Mouse (Mus musculus) ES-E14 (cell line): ENCODE data around the gene Hoxc5. TPM values are rescaled to one million over a fixed set of nuclear protein-coding genes. Genes with fewer than 3 reads are reported as not detected.

Experiments used
- DNase-seq: peaks from one replicate; pipeline ENCODE4 v3.0.0-alpha.2; 2013; ENCODE audit warnings: low read depth, low spot score
- H3K27ac ChIP-seq: 2 replicates; pipeline ENCODE4 v1.5.1; 2012; ENCODE audit warnings: low read depth, mild to moderate bottlenecking, low read length, moderate library complexity, mixed read lengths; ENCODE audit not compliant: poor library complexity, insufficient read depth, severe bottlenecking
- H3K36me3 ChIP-seq: 2 replicates; pipeline ENCODE4 v1.6.1; 2012; ENCODE audit warnings: mild to moderate bottlenecking, low read length, moderate library complexity, mixed read lengths; ENCODE audit not compliant: control insufficient read depth, poor library complexity, insufficient read depth, severe bottlenecking
- H3K4me1 ChIP-seq, 2 experiments: fragments of 150-350 bp in 1 of 2; sonication (generic) in 1 of 2; 2 replicates each; pipeline ENCODE4 v1.6.1; 2012; ENCODE audit warnings: low read length in 2 of 2, mild to moderate bottlenecking in 1 of 2, mixed read lengths in 1 of 2; ENCODE audit not compliant: control insufficient read depth in 2 of 2, insufficient read depth in 2 of 2, poor library complexity in 1 of 2
- H3K4me3 ChIP-seq, 2 experiments: fragments of 150-350 bp in 1 of 2; sonication (generic) in 1 of 2; 2 replicates each; pipeline ENCODE4 v1.5.1; 2012; ENCODE audit warnings: low read length in 2 of 2, low read depth in 1 of 2, mild to moderate bottlenecking in 1 of 2, mixed read lengths in 1 of 2; ENCODE audit not compliant: insufficient read depth in 1 of 2, poor library complexity in 1 of 2, severe bottlenecking in 1 of 2
- H3K9ac ChIP-seq: 2 replicates; pipeline ENCODE4 v1.6.1; 2012; ENCODE audit warnings: low read depth, mild to moderate bottlenecking, low read length, mixed read lengths; ENCODE audit not compliant: poor library complexity, insufficient read depth, severe bottlenecking
- H3K9me3 ChIP-seq: fragments of 150-350 bp; sonication (generic); 2 replicates; pipeline ENCODE4 v1.6.1; 2012; ENCODE audit warnings: low read depth, mild to moderate bottlenecking, low read length; ENCODE audit not compliant: control insufficient read depth, insufficient read depth
- CHD2 ChIP-seq: IDR thresholded peaks from 2 replicates; pipeline ENCODE4 v1.6.1; 2014; ENCODE audit warnings: mild to moderate bottlenecking, low read depth, low read length, inconsistent platforms
- HCFC1 ChIP-seq: IDR thresholded peaks from 2 replicates; pipeline ENCODE4 v1.6.1; 2012; ENCODE audit warnings: low read length, inconsistent platforms, borderline replicate concordance; ENCODE audit not compliant: insufficient read depth
- MAFK ChIP-seq: IDR thresholded peaks from 2 replicates; pipeline ENCODE4 v1.6.1; 2014; ENCODE audit warnings: mild to moderate bottlenecking, low read depth, low read length, inconsistent platforms; ENCODE audit not compliant: insufficient read depth
- ZC3H11A ChIP-seq: IDR thresholded peaks from 2 replicates; pipeline ENCODE4 v1.6.1; 2012; ENCODE audit warnings: low read depth, mild to moderate bottlenecking, inconsistent platforms, low read length, borderline replicate concordance
- ZNF384 ChIP-seq: IDR thresholded peaks from 2 replicates; pipeline ENCODE4 v1.6.1; 2012; ENCODE audit warnings: low read depth, low read length, inconsistent platforms
- in situ Hi-C, 2 experiments: fragments of 600-800 bp; cut with MboI; formaldehyde crosslinking; loops; one replicate each; pipeline ENCODE4 v1.15.1; 2025; ENCODE audit warnings: low sequenced_read_pairs in 2 of 2, inconsistent platforms in 1 of 2; ENCODE audit not compliant: unreplicated experiment in 2 of 2
- total RNA-seq: library from RNA; depleted of rRNA; stranded (reverse); fragments of 300-350 nt; gene quantifications from 2 replicates; pipeline ENCODE4 v1.2.3, GENCODE M21; 2012

Gene Hoxc5
- total RNA-seq, 1 experiment: 0.22 TPM

DNA sequence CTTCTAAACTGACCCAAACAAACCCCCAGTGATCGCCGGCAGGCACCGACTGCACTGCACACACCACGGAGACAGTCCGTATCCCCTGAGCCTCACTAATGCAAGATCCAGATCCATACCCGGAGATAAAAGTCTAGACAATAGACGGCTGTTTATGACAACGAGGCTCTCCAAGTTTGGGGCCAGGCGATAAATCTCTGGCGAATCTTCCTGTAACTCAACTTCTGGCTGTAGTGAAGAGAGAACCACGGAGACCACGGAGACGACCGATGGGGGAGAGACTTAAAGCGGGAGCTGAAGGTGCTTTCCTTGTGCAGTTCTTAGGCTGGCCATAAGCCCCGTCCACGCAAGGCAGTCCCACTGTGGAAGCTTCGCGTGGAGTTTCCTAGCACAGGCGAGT, 17.5 kb upstream of the Hoxc5 start:
- Histone ChIP-seq H3K9ac (no peak overlapping the region), H3K4me1 (no peaks in the 10 kb centered on the region; a peak in 2 of 4 replicates), H3K9me3 (no peaks in the 10 kb centered on the region), H3K27ac (no peak overlapping the region), H3K4me3 (no peak overlapping the region), H3K36me3 (no peaks in the 10 kb centered on the region)
- DNase-seq: no peak
- TF ChIP-seq CHD2 (no peak), MAFK (no peak), ZNF384 (no peak), ZC3H11A (no peak), HCFC1 (no peak)
- in situ Hi-C loops: loop anchor here in 1 of 2 experiments (25.0 kb wide), 1 partner anchor 937 kb away; the partner anchor contains the start of gene Krt8

DNA sequence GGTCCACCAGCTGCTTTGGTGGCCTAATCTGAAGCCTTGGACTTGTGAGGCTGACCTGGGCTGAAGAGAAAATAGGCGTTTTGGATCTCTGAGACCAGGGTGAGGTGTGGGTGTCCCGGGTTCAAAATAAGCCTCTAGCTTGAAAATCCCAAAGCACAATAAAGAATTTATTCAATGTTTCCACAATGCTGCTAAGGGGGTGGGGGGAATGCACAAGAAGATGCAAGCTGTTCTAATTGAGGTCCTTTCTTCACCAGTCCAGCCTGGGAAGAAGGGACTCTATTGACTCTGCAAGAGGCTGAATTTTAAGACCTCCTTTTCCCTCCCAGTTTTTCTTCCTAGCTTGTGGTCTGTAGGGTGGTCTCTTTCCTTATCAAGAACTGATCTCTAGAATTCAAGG, 16.4 kb upstream of the Hoxc5 start:
- Histone ChIP-seq H3K36me3 (no peaks in the 10 kb centered on the region), H3K4me1 (no peaks in the 10 kb centered on the region; a peak in 2 of 4 replicates), H3K9ac (no peak overlapping the region), H3K4me3 (no peak overlapping the region), H3K27ac (no peak overlapping the region), H3K9me3 (no peaks in the 10 kb centered on the region)
- TF ChIP-seq MAFK (no peak), ZC3H11A (no peak), ZNF384 (no peak), HCFC1 (no peak), CHD2 (no peak)
- DNase-seq: no peak
- in situ Hi-C loops: no loop called here

DNA sequence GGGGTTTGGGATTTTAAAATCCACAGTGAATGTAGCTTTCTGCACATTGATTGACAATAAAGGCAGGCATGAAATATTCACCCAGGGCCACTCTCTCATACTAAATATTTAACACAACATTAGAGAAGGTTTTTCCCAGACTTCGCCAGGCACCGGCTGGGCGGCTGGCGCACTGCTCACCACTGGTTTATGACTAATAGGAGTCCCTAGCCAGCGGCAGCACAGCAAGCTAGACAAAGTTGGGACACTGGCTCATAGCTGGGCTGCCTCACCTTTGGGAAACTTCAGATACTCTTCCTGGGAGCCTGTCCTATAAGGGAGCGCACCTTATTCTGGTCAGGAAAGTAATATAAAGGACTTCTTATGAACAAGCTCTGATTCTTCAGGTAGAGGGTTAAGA, 13.7 kb upstream of the Hoxc5 start:
- no peak overlapping the region for H3K4me3 ChIP-seq
- peaks cover 0 to 6% of the 10 kb centered on the region in 2 experiments; a peak in 1 of 4 replicates for H3K4me1 ChIP-seq
- TF ChIP-seq ZC3H11A (no peak), MAFK (no peak), CHD2 (no peak), ZNF384 (no peak), HCFC1 (no peak)
- no peaks in the 10 kb centered on the region for H3K9me3 ChIP-seq
- H3K9ac ChIP-seq: no peak overlapping the region
- DNase-seq: no peak
- in situ Hi-C loops: no loop called here
- H3K36me3 ChIP-seq: no peaks in the 10 kb centered on the region
- no peak overlapping the region for H3K27ac ChIP-seq

DNA sequence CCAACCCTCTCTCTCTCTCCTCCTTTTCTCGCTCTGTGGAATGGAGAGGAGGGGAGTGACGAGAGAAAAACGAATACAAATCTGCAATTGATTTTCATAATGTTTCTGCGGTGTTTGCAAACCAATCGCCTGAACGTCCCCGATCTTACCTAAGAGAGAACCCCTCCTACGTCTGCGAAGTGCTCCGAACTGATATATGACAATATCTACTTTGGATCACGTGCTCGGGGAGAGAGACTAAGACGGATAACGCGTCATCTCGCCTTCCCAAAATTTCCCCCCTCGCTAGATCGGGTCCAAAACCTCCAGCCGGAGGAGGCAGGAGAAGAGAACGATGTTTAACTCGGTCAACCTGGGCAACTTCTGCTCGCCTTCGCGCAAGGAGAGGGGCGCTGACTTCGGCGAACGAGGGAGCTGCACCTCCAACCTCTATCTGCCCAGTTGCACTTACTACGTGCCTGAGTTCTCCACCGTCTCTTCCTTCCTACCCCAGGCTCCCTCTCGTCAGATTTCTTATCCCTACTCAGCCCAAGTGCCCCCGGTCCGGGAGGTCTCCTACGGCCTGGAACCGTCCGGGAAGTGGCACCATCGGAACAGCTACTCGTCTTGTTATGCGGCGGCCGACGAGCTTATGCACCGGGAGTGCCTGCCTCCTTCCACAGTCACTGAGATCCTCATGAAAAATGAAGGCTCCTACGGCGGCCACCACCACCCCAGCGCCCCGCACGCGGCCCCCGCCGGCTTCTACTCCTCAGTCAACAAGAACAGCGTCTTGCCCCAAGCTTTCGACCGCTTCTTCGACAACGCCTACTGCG, 12.8 kb upstream of the Hoxc5 start, which contains the start of gene Hoxc11:
TSS of gene Hoxc11 (plus strand) at position 236 of the 815 bp plus-strand sequence.
- Histone ChIP-seq H3K9me3 (no peaks in the 10 kb centered on the region), H3K36me3 (no peaks in the 10 kb centered on the region), H3K9ac (no peak within 1 kb of the TSS), H3K27ac (no peak within 1 kb of the TSS), H3K4me3 (peak within 1 kb of the TSS in 1 of 2 experiments; percentile 15; a peak in 2 of 4 replicates), H3K4me1 (peaks cover 0 to 6% of the 10 kb centered on the region in 2 experiments; a peak in 1 of 4 replicates)
- no peak for DNase-seq
- in situ Hi-C loops: no loop called here
- TF ChIP-seq MAFK: no peak
- 0 out of 2 replicates have a peak, but pooled peaks have one; percentile 39 for TF ChIP-seq HCFC1
